8 mouse cellular contexts compared by ENCODE assay signal in the genomic region with DNA sequence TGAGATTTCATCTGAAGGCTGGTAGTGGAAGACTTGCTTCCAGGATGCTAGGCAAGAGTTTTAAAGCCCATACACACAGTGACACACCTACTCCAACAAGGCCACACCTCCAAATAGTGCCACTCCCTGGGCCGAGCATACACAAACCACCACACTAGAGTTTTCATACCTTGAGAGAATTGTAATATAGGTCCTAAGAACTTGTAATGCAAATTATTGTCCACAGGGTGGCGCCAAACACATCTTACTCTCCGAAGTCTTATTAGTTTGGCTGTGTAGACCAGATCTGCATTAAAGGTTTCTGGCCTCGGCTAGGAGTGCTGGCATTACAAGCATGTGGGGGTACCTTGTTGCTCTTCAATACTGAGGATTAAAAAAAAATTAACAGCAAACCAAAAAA. TPM values are rescaled to one million over a fixed set of nuclear protein-coding genes. Genes with fewer than 3 reads are reported as not detected.
A peak's percentile ranks its signal among the peaks of the same experiment; 100 is the strongest.
DNase-seq lines count a peak whose midpoint lies in the region; ATAC-seq and TF ChIP-seq lines count a peak whose summit lies in the region.

No protein-coding gene starts in this region.

- H3K27me3 ChIP-seq in embryonic facial prominence, embryonic 10.5 days (replicated peaks; ENCODE audit: low read depth, poor library complexity, severe bottlenecking): no peaks in the 10 kb centered on the region
- H3K27me3 ChIP-seq in hindbrain, embryonic 10.5 days (ENCODE audit: insufficient read depth, poor library complexity, severe bottlenecking): no peaks in the 10 kb centered on the region
- no peaks in the 10 kb centered on the region for H3K27me3 ChIP-seq in lung, postnatal 0 days (replicated peaks; ENCODE audit: insufficient read depth, low read length)

- peak; percentile 42 to 47 for DNase-seq in adrenal gland, adult 18-20 months (ENCODE audit: low spot score in 2 of 2)
- no peak for DNase-seq in adrenal gland, adult 8-10 months
- peak; percentile 35 for DNase-seq in adrenal gland, postnatal 25 days
- DNase-seq in embryonic facial prominence, embryonic 10.5 days (ENCODE audit: low spot score): peak; percentile 56
- DNase-seq in hindbrain, embryonic 10.5 days (ENCODE audit: low spot score): peak; percentile 52
- peak; percentile 76 for DNase-seq in layer of hippocampus, adult 11-12 months (ENCODE audit: low spot score)
- peak; percentile 88 for DNase-seq in lung, postnatal 0 days (ENCODE audit: low spot score)
- peak; percentile 70 for DNase-seq in retina, postnatal 7 days (ENCODE audit: low read depth, low spot score)

- H3K4me3 ChIP-seq in embryonic facial prominence, embryonic 10.5 days: no peak overlapping the region
- no peak overlapping the region for H3K4me3 ChIP-seq in hindbrain, embryonic 10.5 days
- H3K4me3 ChIP-seq in lung, postnatal 0 days (ENCODE audit: low read depth, low read length): no peak overlapping the region

- H3K9me3 ChIP-seq in embryonic facial prominence, embryonic 10.5 days: no peaks in the 10 kb centered on the region
- H3K9me3 ChIP-seq in hindbrain, embryonic 10.5 days: no peaks in the 10 kb centered on the region
- no peaks in the 10 kb centered on the region for H3K9me3 ChIP-seq in lung, postnatal 0 days (ENCODE audit: low read length)

- H3K4me2 ChIP-seq in lung, postnatal 0 days (replicated peaks; ENCODE audit: low read depth, low read length): no peak overlapping the region

- no peak for TF ChIP-seq EP300 in lung, postnatal 0 days (IDR thresholded peaks at IDR 0.05)

- no peak overlapping the region for H3K9ac ChIP-seq in lung, postnatal 0 days (replicated peaks; ENCODE audit: low read depth)

- H3K36me3 ChIP-seq in embryonic facial prominence, embryonic 10.5 days (replicated peaks): peaks cover 28% of the 10 kb centered on the region
- H3K36me3 ChIP-seq in hindbrain, embryonic 10.5 days: peaks cover 28% of the 10 kb centered on the region
- H3K36me3 ChIP-seq in lung, postnatal 0 days (ENCODE audit: insufficient read depth, low read length): peaks cover 9% of the 10 kb centered on the region; the same call in 1 of the 2 replicates

- peak; percentile 50 for ATAC-seq in lung, postnatal 0 days

- TF ChIP-seq CTCF in lung, postnatal 0 days (IDR thresholded peaks at IDR 0.05): peak; percentile 82

- peaks cover 3% of the 10 kb centered on the region; the same call in 1 of the 2 replicates for H3K4me1 ChIP-seq in embryonic facial prominence, embryonic 10.5 days
- H3K4me1 ChIP-seq in hindbrain, embryonic 10.5 days (replicated peaks): no peaks in the 10 kb centered on the region
- H3K4me1 ChIP-seq in lung, postnatal 0 days (ENCODE audit: insufficient read depth, low read depth, low read length): no peaks in the 10 kb centered on the region

- WGBS in embryonic facial prominence, embryonic 10.5 days: 21% methylated on average over 4 of the region's 4 CpGs
- 22% methylated on average over 4 of the region's 4 CpGs for WGBS in hindbrain, embryonic 10.5 days
- WGBS in lung, postnatal 0 days: 5% methylated on average over 4 of the region's 4 CpGs

- no peak overlapping the region for H3K27ac ChIP-seq in embryonic facial prominence, embryonic 10.5 days (replicated peaks)
- H3K27ac ChIP-seq in hindbrain, embryonic 10.5 days: no peak overlapping the region
- no peak overlapping the region for H3K27ac ChIP-seq in lung, postnatal 0 days (ENCODE audit: low read length)

RNA-seq across cellular contexts. Expression of gene Tead4, which starts 17.7 kb away (rescaled TPM):
- total RNA-seq in adrenal gland, adult 18-20 months (2021): 1 to 10 TPM; 2.6 to 3.8 TPM
- 1 to 10 TPM; 1.3 to 4.1 (median 2.6) TPM for total RNA-seq in adrenal gland, adult 8-10 months (2022)
- 1.0 and 2.4 TPM in 2 replicates for total RNA-seq in adrenal gland, postnatal 25 days (2021)
- 2.9 and 3.2 TPM in 2 replicates for polyA plus RNA-seq in embryonic facial prominence, embryonic 10.5 days (2016; fragmentation: Nextera tagmentation; extraction: Ambion mirVana)
- 2.5 and 2.9 TPM in 2 replicates for polyA plus RNA-seq in hindbrain, embryonic 10.5 days (2016; fragmentation: Nextera tagmentation; extraction: Ambion mirVana)
- 9.6 and 10.3 TPM in 2 replicates for polyA plus RNA-seq in lung, postnatal 0 days (2015; fragmentation: Nextera tagmentation; extraction: Ambion mirVana)

RNA-seq across cellular contexts. Expression of gene Tulp3, which starts 37.3 kb away (rescaled TPM):
- 10 to 100 TPM; 22.0 to 36.4 TPM for total RNA-seq in adrenal gland, adult 18-20 months (2021)
- total RNA-seq in adrenal gland, adult 8-10 months (2022): 10 to 100 TPM; 36.4 to 54.3 (median 42.7) TPM
- total RNA-seq in adrenal gland, postnatal 25 days (2021): 53.8 and 54.2 TPM in 2 replicates
- polyA plus RNA-seq in embryonic facial prominence, embryonic 10.5 days (2016; fragmentation: Nextera tagmentation; extraction: Ambion mirVana): 22.2 and 23.4 TPM in 2 replicates
- 19.1 and 21.4 TPM in 2 replicates for polyA plus RNA-seq in hindbrain, embryonic 10.5 days (2016; fragmentation: Nextera tagmentation; extraction: Ambion mirVana)
- 9.5 and 10.9 TPM in 2 replicates for polyA plus RNA-seq in lung, postnatal 0 days (2015; fragmentation: Nextera tagmentation; extraction: Ambion mirVana)

RNA-seq across cellular contexts. Expression of gene Rhno1, which starts 44.4 kb away (rescaled TPM):
- total RNA-seq in adrenal gland, adult 18-20 months (2021): 10 to 100 TPM; 13.9 to 15.3 TPM
- 10 to 100 TPM; 16.5 to 21.4 (median 16.9) TPM for total RNA-seq in adrenal gland, adult 8-10 months (2022)
- 24.3 and 25.6 TPM in 2 replicates for total RNA-seq in adrenal gland, postnatal 25 days (2021)
- 191 and 193 TPM in 2 replicates for polyA plus RNA-seq in embryonic facial prominence, embryonic 10.5 days (2016; fragmentation: Nextera tagmentation; extraction: Ambion mirVana)
- polyA plus RNA-seq in hindbrain, embryonic 10.5 days (2016; fragmentation: Nextera tagmentation; extraction: Ambion mirVana): 177 and 192 TPM in 2 replicates
- 41.8 and 43.8 TPM in 2 replicates for polyA plus RNA-seq in lung, postnatal 0 days (2015; fragmentation: Nextera tagmentation; extraction: Ambion mirVana)

RNA-seq across cellular contexts. Expression of gene Foxm1, which starts 44.5 kb away (rescaled TPM):
- 1 to 10 TPM; 1.8 to 1.9 TPM for total RNA-seq in adrenal gland, adult 18-20 months (2021)
- total RNA-seq in adrenal gland, adult 8-10 months (2022): 1 to 10 TPM; 1.7 to 4.1 (median 3.3) TPM
- 7.0 and 12.1 TPM in 2 replicates for total RNA-seq in adrenal gland, postnatal 25 days (2021)
- polyA plus RNA-seq in embryonic facial prominence, embryonic 10.5 days (2016; fragmentation: Nextera tagmentation; extraction: Ambion mirVana): 63.0 and 68.7 TPM in 2 replicates
- 61.2 and 67.0 TPM in 2 replicates for polyA plus RNA-seq in hindbrain, embryonic 10.5 days (2016; fragmentation: Nextera tagmentation; extraction: Ambion mirVana)
- polyA plus RNA-seq in lung, postnatal 0 days (2015; fragmentation: Nextera tagmentation; extraction: Ambion mirVana): 1.3 and 2.0 TPM in 2 replicates

RNA-seq across cellular contexts. Expression of gene Tex52, which starts 56.9 kb away (rescaled TPM):
- not detected for total RNA-seq in adrenal gland, adult 18-20 months (2021)
- not detected for total RNA-seq in adrenal gland, adult 8-10 months (2022)
- total RNA-seq in adrenal gland, postnatal 25 days (2021): not detected in 2 replicates
- 0.18 and 0.55 TPM in 2 replicates for polyA plus RNA-seq in embryonic facial prominence, embryonic 10.5 days (2016; fragmentation: Nextera tagmentation; extraction: Ambion mirVana)
- 0.62 and 0.86 TPM in 2 replicates for polyA plus RNA-seq in hindbrain, embryonic 10.5 days (2016; fragmentation: Nextera tagmentation; extraction: Ambion mirVana)
- 0.13 and 0.17 TPM in 2 replicates for polyA plus RNA-seq in lung, postnatal 0 days (2015; fragmentation: Nextera tagmentation; extraction: Ambion mirVana)
